Mouse (Mus musculus) myocyte (in vitro differentiated cells): ENCODE measurements around the gene Krt9. TPM values are rescaled to one million over a fixed set of nuclear protein-coding genes. Genes with fewer than 3 reads are reported as not detected.

Experiments
- H3K27me3 ChIP-seq: one replicate; pipeline ENCODE4 v1.6.1; 2011; ENCODE audit not compliant: control insufficient read depth, insufficient read depth, insufficient read length
- H3K36me3 ChIP-seq: one replicate; pipeline ENCODE4 v1.6.1; 2011; ENCODE audit not compliant: control insufficient read depth, insufficient read depth
- H3K4me2 ChIP-seq: one replicate; pipeline ENCODE4 v1.6.1; 2011; ENCODE audit warnings: low read depth, control low read depth
- H3K4me3 ChIP-seq: one replicate; pipeline ENCODE4 v1.5.1; 2011; ENCODE audit warnings: mild to moderate bottlenecking, control low read depth, moderate library complexity
- H3K79me2 ChIP-seq: one replicate; pipeline ENCODE4 v1.6.1; 2011; ENCODE audit not compliant: control insufficient read depth, insufficient read depth
- H3ac ChIP-seq: one replicate; pipeline ENCODE4 v1.6.1; 2011; ENCODE audit not compliant: control insufficient read depth, insufficient read length
- CEBPB ChIP-seq: IDR thresholded peaks from 2 replicates; pipeline ENCODE4 v1.6.1; 2011; ENCODE audit warnings: mild to moderate bottlenecking, moderate library complexity; ENCODE audit not compliant: poor library complexity, insufficient read depth, severe bottlenecking
- E2F4 ChIP-seq: IDR thresholded peaks from one replicate; pipeline ENCODE4 v1.6.1; 2011; ENCODE audit warnings: mild to moderate bottlenecking, control low read depth, moderate library complexity; ENCODE audit not compliant: insufficient read depth
- MAX ChIP-seq: IDR thresholded peaks from one replicate; pipeline ENCODE4 v1.6.1; 2011; ENCODE audit warnings: low read depth, mild to moderate bottlenecking, control low read depth
- MYOD1 ChIP-seq, 3 experiments: IDR thresholded peaks; one replicate each; pipeline ENCODE4 v1.6.1; 2011; ENCODE audit warnings: control low read depth in 2 of 3, low read depth in 2 of 3, mild to moderate bottlenecking in 2 of 3, moderate library complexity in 1 of 3; ENCODE audit not compliant: insufficient read length in 2 of 3, control insufficient read depth in 1 of 3
- MYOG ChIP-seq, 3 experiments: IDR thresholded peaks; one replicate each; pipeline ENCODE4 v1.6.1; 2011; ENCODE audit warnings: control low read depth in 2 of 3, low read depth in 2 of 3, mild to moderate bottlenecking in 2 of 3; ENCODE audit not compliant: insufficient read length in 2 of 3, control insufficient read depth in 1 of 3, insufficient read depth in 1 of 3
- POLR2A ChIP-seq: IDR thresholded peaks from one replicate; pipeline ENCODE4 v1.6.1; 2011; ENCODE audit warnings: low read depth, mild to moderate bottlenecking, control low read depth, moderate library complexity; ENCODE audit not compliant: insufficient read length
- POLR2AphosphoS2 ChIP-seq: IDR thresholded peaks from one replicate; pipeline ENCODE4 v1.6.1; 2011; ENCODE audit warnings: low read depth, control low read depth; ENCODE audit not compliant: insufficient read length
- REST ChIP-seq: IDR thresholded peaks from one replicate; pipeline ENCODE4 v1.6.1; 2011; ENCODE audit warnings: mild to moderate bottlenecking, control low read depth, moderate library complexity; ENCODE audit not compliant: insufficient read depth, insufficient read length
- SRF ChIP-seq: IDR thresholded peaks from one replicate; pipeline ENCODE4 v1.6.1; 2011; ENCODE audit warnings: low read depth; ENCODE audit not compliant: control insufficient read depth, insufficient read length
- TCF12 ChIP-seq: IDR thresholded peaks from one replicate; pipeline ENCODE4 v1.6.1; 2011; ENCODE audit warnings: mild to moderate bottlenecking, control low read depth; ENCODE audit not compliant: poor library complexity, insufficient read depth, severe bottlenecking
- TCF3 ChIP-seq: IDR thresholded peaks from one replicate; pipeline ENCODE4 v1.6.1; 2011; ENCODE audit warnings: low read depth, control low read depth; ENCODE audit not compliant: insufficient read length
- USF1 ChIP-seq: IDR thresholded peaks from one replicate; pipeline ENCODE4 v1.6.1; 2011; ENCODE audit warnings: low read depth, mild to moderate bottlenecking, control low read depth, moderate library complexity
- polyA plus RNA-seq: library from polyadenylated mRNA; unstranded; fragments of >200 nt; fragmentation: generic; extraction: Trizol; gene quantifications from one replicate; pipeline ENCODE4 v1.2.1, GENCODE M21; 2012; ENCODE audit warnings: missing spikeins

Gene Krt9
- polyA plus RNA-seq, 1 experiment = not detected

DNA sequence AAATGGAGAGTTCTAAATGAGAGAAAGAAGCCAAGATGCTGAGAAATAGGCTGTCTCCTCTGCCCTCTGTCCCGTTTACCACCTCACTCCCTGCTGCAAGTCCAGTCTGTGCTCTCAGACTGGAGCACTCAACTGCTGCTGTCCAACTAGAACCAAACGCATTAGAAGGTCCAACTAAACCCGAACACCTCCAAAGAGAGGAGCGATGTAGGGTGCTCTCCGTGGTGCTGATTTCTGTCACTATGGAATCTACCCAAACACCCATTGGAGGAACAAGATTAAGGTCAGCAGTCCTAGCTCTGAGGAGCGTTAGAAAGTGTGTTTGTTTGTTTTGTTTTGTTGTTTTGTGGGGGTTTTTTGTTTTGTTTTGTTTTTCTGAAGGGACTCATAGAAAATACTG is 10.4 kb upstream of the Krt9 start:
- Histone ChIP-seq H3K36me3 (no peaks in the 10 kb centered on the region), H3K79me2 (no peaks in the 10 kb centered on the region), H3K4me3 (no peak overlapping the region), H3K4me2 (no peak overlapping the region), H3K27me3 (no peaks in the 10 kb centered on the region), H3ac (no peak overlapping the region)
- TF ChIP-seq REST = peak; percentile 86
- TF ChIP-seq MAX = peak; percentile 42
- no peak for TF ChIP-seq TCF3

GRCm38 (mm10) chr11:100202906-100203305 is 9.9 kb upstream of the Krt9 start:
- no peaks in the 10 kb centered on the region for H3K79me2 ChIP-seq
- H3K27me3 ChIP-seq = no peaks in the 10 kb centered on the region
- no peak overlapping the region for H3K4me3 ChIP-seq
- no peak for TF ChIP-seq POLR2A
- TF ChIP-seq POLR2AphosphoS2 = no peak
- no peak for TF ChIP-seq MYOD1 (IDR thresholded peaks at IDR 0.05; ENCODE audit: control insufficient read depth in 1 of 3, insufficient read length in 2 of 3, low read depth in 2 of 3)
- no peak for TF ChIP-seq MAX
- TF ChIP-seq USF1 = no peak
- no peak for TF ChIP-seq MYOG (IDR thresholded peaks at IDR 0.05; ENCODE audit: control insufficient read depth in 1 of 3, insufficient read depth in 1 of 3, insufficient read length in 2 of 3, low read depth in 2 of 3)
- TF ChIP-seq REST = no peak
- TF ChIP-seq SRF = no peak
- H3K36me3 ChIP-seq = no peaks in the 10 kb centered on the region
- H3K4me2 ChIP-seq = no peak overlapping the region
- no peak overlapping the region for H3ac ChIP-seq

- Histone ChIP-seq H3K79me2 (no peaks in the 10 kb centered on the region), H3ac (no peak overlapping the region), H3K4me2 (no peak overlapping the region), H3K36me3 (no peaks in the 10 kb centered on the region), H3K4me3 (no peak overlapping the region), H3K27me3 (no peaks in the 10 kb centered on the region)
- TF ChIP-seq CEBPB (no peak), E2F4 (no peak), MAX (no peak), TCF3 (no peak), MYOG (IDR thresholded peaks at IDR 0.05; ENCODE audit: control insufficient read depth in 1 of 3, insufficient read depth in 1 of 3, insufficient read length in 2 of 3, low read depth in 2 of 3) (no peak), USF1 (no peak), POLR2AphosphoS2 (no peak), TCF12 (no peak), MYOD1 (IDR thresholded peaks at IDR 0.05; ENCODE audit: control insufficient read depth in 1 of 3, insufficient read length in 2 of 3, low read depth in 2 of 3) (no peak), REST (no peak), POLR2A (no peak), SRF (no peak)
Measured at GRCm38 (mm10) chr11:100200104-100200820, 7.2 kb upstream of the Krt9 start.

GRCm38 (mm10) chr11:100198666-100199065 is 5.6 kb upstream of the Krt9 start:
- Histone ChIP-seq H3K4me2 (no peak overlapping the region), H3ac (no peak overlapping the region), H3K4me3 (no peak overlapping the region), H3K36me3 (no peaks in the 10 kb centered on the region), H3K79me2 (no peaks in the 10 kb centered on the region), H3K27me3 (no peaks in the 10 kb centered on the region)
- no peak for TF ChIP-seq USF1
- no peak for TF ChIP-seq CEBPB
- TF ChIP-seq TCF12 = no peak
- no peak for TF ChIP-seq POLR2AphosphoS2
- TF ChIP-seq E2F4 = no peak
- no peak for TF ChIP-seq MAX
- no peak for TF ChIP-seq TCF3
- no peak for TF ChIP-seq MYOG (IDR thresholded peaks at IDR 0.05; ENCODE audit: control insufficient read depth in 1 of 3, insufficient read depth in 1 of 3, insufficient read length in 2 of 3, low read depth in 2 of 3)
- TF ChIP-seq POLR2A = no peak
- TF ChIP-seq SRF = no peak
- no peak for TF ChIP-seq MYOD1 (IDR thresholded peaks at IDR 0.05; ENCODE audit: control insufficient read depth in 1 of 3, insufficient read length in 2 of 3, low read depth in 2 of 3)
- TF ChIP-seq REST = no peak

GRCm38 (mm10) chr11:100191820-100192219 is 1.2 kb downstream of the Krt9 start:
- no peak overlapping the region for H3K4me3 ChIP-seq
- H3K27me3 ChIP-seq = no peaks in the 10 kb centered on the region
- no peak overlapping the region for H3K4me2 ChIP-seq
- no peaks in the 10 kb centered on the region for H3K36me3 ChIP-seq
- TF ChIP-seq SRF = no peak
- H3K79me2 ChIP-seq = no peaks in the 10 kb centered on the region
- no peak overlapping the region for H3ac ChIP-seq
